Comparison of ENCODE assay signal across 10 mouse cellular contexts in the genomic region with DNA sequence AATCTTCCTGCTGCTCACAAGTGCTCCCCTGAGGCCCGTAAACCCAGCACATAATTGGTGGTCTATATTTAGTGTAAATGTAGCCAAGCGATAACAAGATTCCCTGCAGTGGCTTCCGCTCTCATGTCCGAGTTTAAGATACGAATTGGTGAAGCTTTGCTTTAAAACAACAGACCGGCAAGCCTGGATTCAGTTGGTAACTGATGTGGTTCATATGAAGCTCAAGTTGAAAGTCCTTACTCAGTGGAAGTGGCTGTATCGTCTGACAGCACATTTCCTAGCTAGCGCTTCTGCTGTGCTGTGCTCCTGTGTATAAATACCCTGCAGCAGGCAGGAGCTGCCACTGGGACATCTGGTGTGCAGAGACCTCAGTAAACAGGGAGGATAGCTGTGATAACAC. TPM values are rescaled to one million over a fixed set of nuclear protein-coding genes. Genes with fewer than 3 reads are reported as not detected.
A peak's percentile ranks its signal among the peaks of the same experiment; 100 is the strongest.
DNase-seq lines count a peak whose midpoint lies in the region; ATAC-seq and TF ChIP-seq lines count a peak whose summit lies in the region.
"Had no signal": no experiment of that assay in that cellular context is flagged by ENCODE, and none has a peak within 500 bp of the region (broad histone marks: within the 10 kb centered on the region; RNA-seq: fewer than 3 reads in every experiment).

Gene Lsmem1 (minus strand): TSS at position 189 of the 400 bp plus-strand sequence.

- no peak within 1 kb of the TSS for H3K9ac ChIP-seq in intestine, embryonic 16.5 days (ENCODE audit: low read depth, low read length)
- no peak within 1 kb of the TSS for H3K9ac ChIP-seq in intestine, postnatal 0 days (ENCODE audit: low read depth, low read length)
- H3K9ac ChIP-seq: liver, embryonic 14.5 days had no signal

- WGBS in intestine, embryonic 16.5 days, result 77% methylated on average over 8 of the region's 8 CpGs
- 75% methylated on average over 8 of the region's 8 CpGs for WGBS in intestine, postnatal 0 days

- intact Hi-C loops in left cerebral cortex, adult 2 months (cut with DNase I), result no loop called here

- no peaks in the 10 kb centered on the region for H3K27me3 ChIP-seq in intestine, embryonic 16.5 days (replicated peaks; ENCODE audit: control insufficient read depth, insufficient read depth, low read length)
- no peaks in the 10 kb centered on the region for H3K27me3 ChIP-seq in intestine, postnatal 0 days (replicated peaks; ENCODE audit: control insufficient read depth, insufficient read depth, low read length)
- H3K27me3 ChIP-seq: CH12.LX had no signal

- ATAC-seq in intestine, embryonic 16.5 days, result 0 out of 2 replicates have a peak, but pooled peaks have one; percentile 21
- no peak for ATAC-seq in intestine, postnatal 0 days

- H3K9me3 ChIP-seq in intestine, embryonic 16.5 days (ENCODE audit: control insufficient read depth, low read length), result no peaks in the 10 kb centered on the region
- no peaks in the 10 kb centered on the region for H3K9me3 ChIP-seq in intestine, postnatal 0 days (ENCODE audit: control insufficient read depth)

- no peak for TF ChIP-seq CTCF in intestine, postnatal 0 days (IDR thresholded peaks at IDR 0.05; ENCODE audit: low read depth)
- no peak for TF ChIP-seq CTCF in left cerebral cortex, adult 2 months (IDR thresholded peaks at IDR 0.05)

- H3K4me3 ChIP-seq in intestine, embryonic 16.5 days (ENCODE audit: low read length), result no peak within 1 kb of the TSS
- no peak within 1 kb of the TSS for H3K4me3 ChIP-seq in intestine, postnatal 0 days (ENCODE audit: low read depth, low read length)
- no peak within 1 kb of the TSS for H3K4me3 ChIP-seq in left cerebral cortex, adult 2 months

- peak; percentile 35 to 43 for DNase-seq in B cell, adult 2 months
- DNase-seq in gastrocnemius, adult 8-10 months (ENCODE audit: low spot score in 2 of 2), result peak; percentile 43 to 54
- DNase-seq in heart, postnatal 4 days, result peak; percentile 35
- no peak for DNase-seq in retina, embryonic 14.5 days (ENCODE audit: low spot score)
- DNase-seq in left cerebral cortex, adult 2 months (ENCODE audit: extremely low spot score in 1 of 2, low spot score in 2 of 2), result no peak
- DNase-seq in left cerebral cortex, adult 11 months (ENCODE audit: low spot score), result no peak

- H3K36me3 ChIP-seq in intestine, embryonic 16.5 days (ENCODE audit: control insufficient read depth, insufficient read depth, low read length), result no peaks in the 10 kb centered on the region
- peaks cover 22% of the 10 kb centered on the region for H3K36me3 ChIP-seq in intestine, postnatal 0 days (ENCODE audit: control insufficient read depth, insufficient read depth)

- H3K27ac ChIP-seq in intestine, embryonic 16.5 days (ENCODE audit: low read length), result no peak within 1 kb of the TSS
- no peak within 1 kb of the TSS for H3K27ac ChIP-seq in intestine, postnatal 0 days (ENCODE audit: low read depth, low read length)
- no peak within 1 kb of the TSS for H3K27ac ChIP-seq in left cerebral cortex, adult 2 months
- H3K27ac ChIP-seq: liver, embryonic 14.5 days had no signal

- H3K4me1 ChIP-seq in intestine, embryonic 16.5 days (ENCODE audit: control insufficient read depth, insufficient read depth, low read length), result no peaks in the 10 kb centered on the region
- no peaks in the 10 kb centered on the region for H3K4me1 ChIP-seq in intestine, postnatal 0 days (replicated peaks; ENCODE audit: control insufficient read depth, insufficient read depth, low read length)

- H3K4me2 ChIP-seq in intestine, embryonic 16.5 days (ENCODE audit: low read depth, low read length), result no peak within 1 kb of the TSS
- H3K4me2 ChIP-seq in intestine, postnatal 0 days (replicated peaks; ENCODE audit: low read depth), result no peak within 1 kb of the TSS

RNA-seq across cellular contexts. Expression of gene Lsmem1, which starts in this region (rescaled TPM):
- polyA plus RNA-seq in intestine, embryonic 16.5 days (2015; fragmentation: Nextera tagmentation; extraction: Ambion mirVana), result not detected in 2 replicates
- polyA plus RNA-seq in intestine, postnatal 0 days (2015; fragmentation: Nextera tagmentation; extraction: Ambion mirVana), result not detected in 2 replicates
- total RNA-seq in gastrocnemius, adult 8-10 months (2022), result 10 to 100 TPM; 64.2 to 78.9 (median 74.6) TPM
- total RNA-seq in heart, postnatal 4 days (2021), result 10 to 100 TPM; 23.4 to 23.6 TPM
- total RNA-seq in left cerebral cortex, adult 2 months (2021), result 1 to 10 TPM; 1.5 to 1.7 TPM
- total RNA-seq: CH12.LX had no signal

Comparison
In these comparisons a context has a peak if more than half of its experiments do, and no peak if none do; other contexts are left out.
1. RNA of gene Lsmem1 (total RNA-seq): 64.2 to 78.9 TPM in gastrocnemius, adult 8-10 months and 23.4 to 23.6 TPM in heart, postnatal 4 days; 1.5 to 1.7 TPM in left cerebral cortex, adult 2 months; every median in the first group is over 4 times any median in the second.
2. Peak in ATAC-seq in intestine, embryonic 16.5 days; RNA of the gene not detected or under 1 TPM.
3. DNase-seq: peak in B cell, adult 2 months (2 of 2), gastrocnemius, adult 8-10 months (2 of 2) and heart, postnatal 4 days (single experiment); none in retina, embryonic 14.5 days (single experiment), left cerebral cortex, adult 2 months (0 of 2) and left cerebral cortex, adult 11 months (single experiment).